26 mouse cellular contexts compared by ENCODE assay signal in the genomic region with DNA sequence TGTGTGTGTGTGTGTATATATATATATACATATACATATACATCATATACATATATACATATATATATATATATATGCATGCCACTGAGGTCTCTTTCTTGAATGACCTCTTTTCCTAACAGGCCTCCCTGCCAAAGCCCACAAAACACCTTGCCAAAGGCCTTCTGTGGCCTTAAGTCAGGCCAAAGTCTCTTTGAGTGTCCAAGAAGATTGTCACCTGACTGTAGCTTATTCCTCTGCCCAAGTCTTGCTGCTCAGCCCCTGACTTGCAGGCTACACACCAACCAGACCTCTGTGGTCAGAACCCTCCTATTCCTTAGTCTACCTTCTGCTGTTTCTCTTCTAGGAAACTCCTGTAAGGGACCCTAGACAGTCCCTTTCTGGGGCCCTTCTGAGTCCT.
DNase-seq lines count a peak whose midpoint lies in the region; ATAC-seq and TF ChIP-seq lines count a peak whose summit lies in the region.
"Had no signal": no experiment of that assay in that cellular context is flagged by ENCODE, and none has a peak within 500 bp of the region (broad histone marks: within the 10 kb centered on the region; RNA-seq: fewer than 3 reads in every experiment).

No protein-coding gene starts in this region.

- TF ChIP-seq CTCF in kidney, adult 2 months (conservative IDR thresholded peaks at IDR 0.05; ENCODE audit: insufficient read depth, insufficient read length, low read depth, low read length): no peak

- TF ChIP-seq POLR2A in kidney, adult 2 months (IDR thresholded peaks at IDR 0.05; ENCODE audit: low read depth, low read length): no peak

- no peak overlapping the region for H3K4me3 ChIP-seq in kidney, embryonic 16.5 days (ENCODE audit: low read length)
- H3K4me3 ChIP-seq in kidney, adult 2 months (ENCODE audit: insufficient read depth, low read depth, low read length): no peak overlapping the region
- H3K4me3 ChIP-seq: embryonic facial prominence, embryonic 10.5 days; embryonic facial prominence, embryonic 12.5 days; forebrain, embryonic 13.5 days; forebrain, embryonic 15.5 days had no signal

- DNase-seq in kidney, adult 11 months: peak; percentile 36
- peak; percentile 65 for DNase-seq in kidney, adult 2 months
- DNase-seq in kidney, postnatal 10 days: no peak
- DNase-seq in kidney, adult 9 months: peak; percentile 58
- no peak for DNase-seq in kidney, postnatal 4 days
- DNase-seq in adipocyte (ENCODE audit: low spot score): peak; percentile 7
- no peak for DNase-seq in spleen, adult 12 weeks (ENCODE audit: low spot score)
- DNase-seq: adrenal gland, adult 2 months; adrenal gland, postnatal 10 days; adrenal gland, postnatal 25 days; B cell, adult 2 months; cerebellum, adult 11 months; cerebellum, adult 18-20 months; cerebellum, adult 9-10 months; cerebellum, postnatal 10 days; cerebellum, postnatal 25 days had no signal

- H3K27me3 ChIP-seq in kidney, embryonic 16.5 days (ENCODE audit: insufficient read depth, low read length): no peaks in the 10 kb centered on the region
- no peaks in the 10 kb centered on the region for H3K27me3 ChIP-seq in kidney, adult 2 months (replicated peaks; ENCODE audit: control insufficient read depth, insufficient read depth, low read length)
- H3K27me3 ChIP-seq: CH12.LX; forebrain, embryonic 13.5 days; forebrain, embryonic 15.5 days; Patski had no signal

- H3K27ac ChIP-seq in kidney, embryonic 16.5 days (ENCODE audit: low read length): no peak overlapping the region
- H3K27ac ChIP-seq in kidney, adult 2 months (ENCODE audit: insufficient read depth, low read depth, low read length): peak overlapping the region; percentile 1; the same call in 1 of the 2 replicates
- H3K27ac ChIP-seq: embryonic facial prominence, embryonic 10.5 days; embryonic facial prominence, embryonic 12.5 days; forebrain, embryonic 13.5 days; forebrain, embryonic 15.5 days had no signal

- H3K9ac ChIP-seq in kidney, embryonic 16.5 days (replicated peaks; ENCODE audit: low read length): no peak overlapping the region
- H3K9ac ChIP-seq: embryonic facial prominence, embryonic 12.5 days; forebrain, embryonic 13.5 days; forebrain, embryonic 15.5 days had no signal

- ATAC-seq in kidney, embryonic 16.5 days (ENCODE audit: low FRiP score, low TSS enrichment): no peak
- ATAC-seq: activated CD4-positive, CD25-positive, alpha-beta regulatory T cell, adult 4 months; CD4-positive, CD25-positive, alpha-beta regulatory T cell, adult 4 months; forebrain, embryonic 13.5 days; forebrain, embryonic 15.5 days; Patski had no signal

- no peaks in the 10 kb centered on the region for H3K36me3 ChIP-seq in kidney, embryonic 16.5 days (ENCODE audit: insufficient read depth, low read length)
- no peaks in the 10 kb centered on the region for H3K36me3 ChIP-seq in kidney, adult 2 months (ENCODE audit: control insufficient read depth, insufficient read depth, low read length)
- H3K36me3 ChIP-seq: embryonic facial prominence, embryonic 10.5 days; embryonic facial prominence, embryonic 12.5 days; forebrain, embryonic 15.5 days; G1E had no signal

- no peak overlapping the region for H3K4me2 ChIP-seq in kidney, embryonic 16.5 days (replicated peaks; ENCODE audit: low read depth, low read length)
- H3K4me2 ChIP-seq: embryonic facial prominence, embryonic 12.5 days; forebrain, embryonic 13.5 days; forebrain, embryonic 15.5 days had no signal

- H3K9me3 ChIP-seq in kidney, embryonic 16.5 days (ENCODE audit: low read length): no peaks in the 10 kb centered on the region
- H3K9me3 ChIP-seq: embryonic facial prominence, embryonic 10.5 days; embryonic facial prominence, embryonic 12.5 days; forebrain, embryonic 13.5 days; forebrain, embryonic 15.5 days had no signal

- H3K4me1 ChIP-seq in kidney, embryonic 16.5 days (ENCODE audit: insufficient read depth, low read length): peaks cover 5% of the 10 kb centered on the region; the same call in 1 of the 2 replicates
- peaks cover 5% of the 10 kb centered on the region; the same call in 1 of the 2 replicates for H3K4me1 ChIP-seq in kidney, adult 2 months (ENCODE audit: control insufficient read depth, insufficient read depth, low read length)

Comparison
In these comparisons a context has a peak if more than half of its experiments do, and no peak if none do; other contexts are left out.
1. DNase-seq: peak in kidney, adult 11 months (single experiment), kidney, adult 2 months (single experiment), kidney, adult 9 months (single experiment) and adipocyte (single experiment); none in kidney, postnatal 10 days (single experiment), kidney, postnatal 4 days (0 of 2) and spleen, adult 12 weeks (single experiment).